Mouse (Mus musculus): Measurements from ENCODE around the gene Slc25a33. TPM values are rescaled to one million over a fixed set of nuclear protein-coding genes. Genes with fewer than 3 reads are reported as not detected.

Gene Slc25a33
- total and polyA plus RNA-seq, 2 experiments from 2014 or later = 20.4 to 39.6 TPM

GRCm38 (mm10) chr4:149733748-149734147 is 40.3 kb downstream of the Slc25a33 start:
- H3K4me1 ChIP-seq (ENCODE audit: insufficient read depth, low read length) = peaks cover 38% of the 10 kb centered on the region
- H3K9me3 ChIP-seq (ENCODE audit: low read length) = no peaks in the 10 kb centered on the region
- peak overlapping the region; percentile 56; the same call in 1 of the 2 replicates for H3K27ac ChIP-seq
- H3K9ac ChIP-seq (replicated peaks; ENCODE audit: low read length) = no peak overlapping the region
- peaks cover 21% of the 10 kb centered on the region for H3K36me3 ChIP-seq (ENCODE audit: insufficient read depth, low read length)
- H3K27me3 ChIP-seq (ENCODE audit: insufficient read depth, low read length) = no peaks in the 10 kb centered on the region
- no peak overlapping the region for H3K4me3 ChIP-seq (ENCODE audit: low read length)
- ATAC-seq = no peak
- 33% methylated on average over 6 of the region's 6 CpGs for WGBS
- peak; percentile 66 for DNase-seq (ENCODE audit: low spot score)
- H3K4me2 ChIP-seq (ENCODE audit: low read depth, low read length) = peak overlapping the region; percentile 24
- no peak for TF ChIP-seq CTCF (IDR thresholded peaks at IDR 0.05; ENCODE audit: low read depth)

GRCm38 (mm10) chr4:149732800-149733199 is 41.3 kb downstream of the Slc25a33 start:
- H3K4me2 ChIP-seq (ENCODE audit: low read depth, low read length) = no peak overlapping the region
- H3K36me3 ChIP-seq (ENCODE audit: insufficient read depth, low read length) = peaks cover 26% of the 10 kb centered on the region
- no peak for TF ChIP-seq CTCF (IDR thresholded peaks at IDR 0.05; ENCODE audit: low read depth)
- H3K9me3 ChIP-seq (ENCODE audit: low read length) = no peaks in the 10 kb centered on the region
- H3K27me3 ChIP-seq (ENCODE audit: insufficient read depth, low read length) = no peaks in the 10 kb centered on the region
- H3K4me1 ChIP-seq (ENCODE audit: insufficient read depth, low read length) = peaks cover 38% of the 10 kb centered on the region
- no peak overlapping the region for H3K4me3 ChIP-seq (ENCODE audit: low read length)
- ATAC-seq (no peak), DNase-seq (ENCODE audit: low spot score) (no peak)
- WGBS = 70% methylated on average over 10 of the region's 10 CpGs
- H3K9ac ChIP-seq (replicated peaks; ENCODE audit: low read length) = no peak overlapping the region
- no peak overlapping the region; the same call in 1 of the 2 replicates for H3K27ac ChIP-seq

GRCm38 (mm10) chr4:149732313-149732712 is 41.8 kb downstream of the Slc25a33 start:
- no peaks in the 10 kb centered on the region for H3K9me3 ChIP-seq (ENCODE audit: low read length)
- ATAC-seq (no peak), DNase-seq (ENCODE audit: low spot score) (no peak)
- H3K4me3 ChIP-seq (ENCODE audit: low read length) = no peak overlapping the region
- no peak overlapping the region for H3K4me2 ChIP-seq (ENCODE audit: low read depth, low read length)
- no peak overlapping the region for H3K27ac ChIP-seq
- no peak overlapping the region for H3K9ac ChIP-seq (replicated peaks; ENCODE audit: low read length)
- H3K36me3 ChIP-seq (ENCODE audit: insufficient read depth, low read length) = peaks cover 31% of the 10 kb centered on the region
- WGBS = 61% methylated on average over 3 of the region's 3 CpGs
- no peaks in the 10 kb centered on the region for H3K27me3 ChIP-seq (ENCODE audit: insufficient read depth, low read length)
- peaks cover 38% of the 10 kb centered on the region for H3K4me1 ChIP-seq (ENCODE audit: insufficient read depth, low read length)
- TF ChIP-seq CTCF (IDR thresholded peaks at IDR 0.05; ENCODE audit: low read depth) = no peak

GRCm38 (mm10) chr4:149730827-149731226 is 43.2 kb downstream of the Slc25a33 start:
- no peak for DNase-seq (ENCODE audit: low spot score)
- no peak overlapping the region for H3K9ac ChIP-seq (replicated peaks; ENCODE audit: low read length)
- no peak overlapping the region for H3K4me3 ChIP-seq (ENCODE audit: low read length)
- ATAC-seq = no peak
- no peaks in the 10 kb centered on the region for H3K27me3 ChIP-seq (ENCODE audit: insufficient read depth, low read length)
- H3K4me1 ChIP-seq (ENCODE audit: insufficient read depth, low read length) = peaks cover 26% of the 10 kb centered on the region
- H3K27ac ChIP-seq = no peak overlapping the region
- WGBS = 77% methylated on average over 7 of the region's 7 CpGs
- no peaks in the 10 kb centered on the region for H3K9me3 ChIP-seq (ENCODE audit: low read length)
- TF ChIP-seq CTCF (IDR thresholded peaks at IDR 0.05; ENCODE audit: low read depth) = no peak
- H3K4me2 ChIP-seq (ENCODE audit: low read depth, low read length) = no peak overlapping the region
- peaks cover 43% of the 10 kb centered on the region for H3K36me3 ChIP-seq (ENCODE audit: insufficient read depth, low read length)

- peaks cover 43% of the 10 kb centered on the region for H3K36me3 ChIP-seq (ENCODE audit: insufficient read depth, low read length)
- no peak for ATAC-seq
- 77% methylated on average over 8 of the region's 8 CpGs for WGBS
- no peak overlapping the region for H3K27ac ChIP-seq
- no peaks in the 10 kb centered on the region for H3K27me3 ChIP-seq (ENCODE audit: insufficient read depth, low read length)
- no peaks in the 10 kb centered on the region for H3K9me3 ChIP-seq (ENCODE audit: low read length)
- DNase-seq (ENCODE audit: low spot score) = no peak
- no peak for TF ChIP-seq CTCF (IDR thresholded peaks at IDR 0.05; ENCODE audit: low read depth)
- H3K4me1 ChIP-seq (ENCODE audit: insufficient read depth, low read length) = peaks cover 7% of the 10 kb centered on the region
- H3K4me2 ChIP-seq (ENCODE audit: low read depth, low read length) = no peak overlapping the region
- no peak overlapping the region for H3K9ac ChIP-seq (replicated peaks; ENCODE audit: low read length)
- no peak overlapping the region for H3K4me3 ChIP-seq (ENCODE audit: low read length)
Observed at GRCm38 (mm10) chr4:149728810-149729209, 45.3 kb downstream of the Slc25a33 start.

GRCm38 (mm10) chr4:149727636-149728035 is 46.4 kb downstream of the Slc25a33 start:
- Histone ChIP-seq H3K4me3 (ENCODE audit: low read length) (no peak overlapping the region), H3K27ac (no peak overlapping the region), H3K27me3 (ENCODE audit: insufficient read depth, low read length) (no peaks in the 10 kb centered on the region), H3K4me1 (ENCODE audit: insufficient read depth, low read length) (no peaks in the 10 kb centered on the region), H3K9ac (replicated peaks; ENCODE audit: low read length) (no peak overlapping the region), H3K36me3 (ENCODE audit: insufficient read depth, low read length) (peaks cover 43% of the 10 kb centered on the region), H3K9me3 (ENCODE audit: low read length) (no peaks in the 10 kb centered on the region), H3K4me2 (ENCODE audit: low read depth, low read length) (no peak overlapping the region)
- WGBS = 91% methylated on average over 5 of the region's 5 CpGs
- no peak for DNase-seq (ENCODE audit: low spot score)
- no peak for ATAC-seq
- no peak for TF ChIP-seq CTCF (IDR thresholded peaks at IDR 0.05; ENCODE audit: low read depth)

- Histone ChIP-seq H3K36me3 (ENCODE audit: insufficient read depth, low read length) (peaks cover 37% of the 10 kb centered on the region), H3K9ac (replicated peaks; ENCODE audit: low read length) (no peak overlapping the region), H3K9me3 (ENCODE audit: low read length) (no peaks in the 10 kb centered on the region), H3K4me1 (ENCODE audit: insufficient read depth, low read length) (no peaks in the 10 kb centered on the region), H3K27ac (no peak overlapping the region), H3K4me2 (ENCODE audit: low read depth, low read length) (no peak overlapping the region), H3K27me3 (ENCODE audit: insufficient read depth, low read length) (no peaks in the 10 kb centered on the region), H3K4me3 (ENCODE audit: low read length) (no peak overlapping the region)
- DNase-seq (ENCODE audit: low spot score) (peak; percentile 86), ATAC-seq (peak; percentile 10; the same call in 1 of the 2 replicates)
- 67% methylated on average over 15 of the region's 15 CpGs for WGBS
- TF ChIP-seq CTCF (IDR thresholded peaks at IDR 0.05; ENCODE audit: low read depth) = peak; percentile 81
Observed at GRCm38 (mm10) chr4:149725661-149726350, 48.3 kb downstream of the Slc25a33 start.

Measured in hindbrain, postnatal 0 days (tissue).